Mouse (Mus musculus) heart, postnatal 0 days (tissue): ENCODE data around the gene Bco1. TPM values are rescaled to one million over a fixed set of nuclear protein-coding genes. Genes with fewer than 3 reads are reported as not detected.

ENCODE experiments used
- ATAC-seq: fragments of 200-750 bp; cut with Nextera tagmentation; 2 replicates; pipeline ENCODE4 v1.8.0; 2017; ENCODE audit warnings: low read depth, moderate number of reproducible peaks, moderate library complexity; ENCODE audit not compliant: insufficient read depth
- DNase-seq: peaks from one replicate; pipeline ENCODE4 v3.0.0-alpha.2; 2016; ENCODE audit warnings: low spot score
- H3K27ac ChIP-seq: fragments of 300-500 bp; sonication (generic); 2 replicates; pipeline ENCODE4 v1.5.1; 2014; ENCODE audit warnings: low read depth, mild to moderate bottlenecking
- H3K27me3 ChIP-seq: fragments of 300-500 bp; sonication (generic); 2 replicates; pipeline ENCODE4 v1.6.1; 2014; ENCODE audit warnings: low read length, mixed read lengths; ENCODE audit not compliant: control insufficient read depth, insufficient read depth
- H3K36me3 ChIP-seq: fragments of 300-500 bp; sonication (generic); replicated peaks from 2 replicates; pipeline ENCODE4 v1.6.1; 2014; ENCODE audit warnings: low read length, mixed read lengths; ENCODE audit not compliant: control insufficient read depth, insufficient read depth
- H3K4me1 ChIP-seq: fragments of 300-500 bp; sonication (generic); 2 replicates; pipeline ENCODE4 v1.6.1; 2014; ENCODE audit warnings: antibody characterized with exemption; ENCODE audit not compliant: control insufficient read depth, insufficient read depth
- H3K4me2 ChIP-seq: fragments of 300-500 bp; sonication (generic); 2 replicates; pipeline ENCODE4 v1.6.1; 2014; ENCODE audit warnings: low read depth, mild to moderate bottlenecking, low read length, moderate library complexity
- H3K4me3 ChIP-seq: fragments of 300-500 bp; sonication (generic); 2 replicates; pipeline ENCODE4 v1.5.1; 2014; ENCODE audit warnings: low read depth, low read length
- H3K9ac ChIP-seq: fragments of 300-500 bp; sonication (generic); replicated peaks from 2 replicates; pipeline ENCODE4 v1.6.1; 2014; ENCODE audit warnings: low read depth, low read length, mixed read lengths
- H3K9me3 ChIP-seq: fragments of 300-500 bp; sonication (generic); replicated peaks from 2 replicates; pipeline ENCODE4 v1.6.1; 2016; ENCODE audit warnings: low read length; ENCODE audit not compliant: control insufficient read depth
- CTCF ChIP-seq: IDR thresholded peaks from 2 replicates; pipeline ENCODE4 v1.5.1; 2016; ENCODE audit warnings: antibody characterized with exemption, control low read depth, low read depth
- EP300 ChIP-seq: IDR thresholded peaks from 2 replicates; pipeline ENCODE4 v1.6.1; 2016; ENCODE audit warnings: antibody characterized with exemption, low read depth
- WGBS: fragments of 180-500 bp; shearing (Covaris S2); extraction: QIAGEN DNeasy Blood & Tissue Kit; methylation state at CpG from one replicate; pipeline ENCODE4 v1.1.7; 2014; 5-methylcytosine and 5-hydroxymethylcytosine counted together
- polyA plus RNA-seq: library from polyadenylated mRNA; unstranded; fragments of >200 nt; fragmentation: Nextera tagmentation; extraction: Ambion mirVana; gene quantifications from 2 replicates; pipeline ENCODE4 v1.2.1, GENCODE M21; 2015
- total RNA-seq: library from RNA; depleted of rRNA; stranded (reverse); fragments of >200 nt; gene quantifications from 2 replicates; pipeline ENCODE4 v1.2.3, GENCODE M21; 2014; ENCODE audit warnings: low replicate concordance

Gene Bco1
- total and polyA plus RNA-seq, 2 experiments from 2014 or later: not detected

DNA sequence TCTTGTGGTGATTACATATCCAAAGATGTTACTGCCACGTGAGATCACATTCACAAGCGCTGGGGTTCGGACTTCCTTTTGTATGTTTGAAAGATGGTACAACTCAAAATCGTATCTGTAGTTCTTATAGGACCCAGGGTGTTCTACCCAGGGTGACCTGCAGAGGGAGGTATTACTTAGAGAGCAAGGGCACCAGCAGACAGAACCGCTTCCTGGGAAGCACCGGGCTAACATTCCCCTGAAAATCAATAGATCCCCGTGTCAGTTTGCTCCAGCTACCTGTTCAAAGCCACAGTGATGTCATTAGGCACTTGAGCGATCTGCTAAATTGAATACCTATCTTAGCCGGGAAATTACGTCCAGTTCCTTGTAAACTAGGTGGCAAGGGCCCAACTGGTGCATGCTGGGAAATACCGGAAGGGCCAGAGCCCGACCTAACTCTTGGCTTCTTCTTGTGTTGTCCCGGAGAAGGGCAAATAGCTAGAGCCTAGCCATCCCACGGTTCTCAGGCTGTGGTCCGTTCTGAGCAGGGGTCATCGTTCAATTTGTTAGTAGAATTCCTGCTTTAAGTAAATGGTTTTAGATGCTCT, 14.2 kb downstream of the Bco1 start:
- no peak for TF ChIP-seq EP300
- TF ChIP-seq CTCF: peak; percentile 57
- Histone ChIP-seq H3K27me3 (no peaks in the 10 kb centered on the region), H3K4me3 (no peak overlapping the region), H3K4me2 (peak overlapping the region; percentile 31; the same call in 1 of the 2 replicates), H3K4me1 (no peaks in the 10 kb centered on the region), H3K27ac (no peak overlapping the region), H3K9me3 (no peaks in the 10 kb centered on the region), H3K36me3 (no peaks in the 10 kb centered on the region), H3K9ac (no peak overlapping the region)
- DNase-seq (no peak), ATAC-seq (no peak)
- 52% methylated on average over 16 of the region's 16 CpGs for WGBS

DNA sequence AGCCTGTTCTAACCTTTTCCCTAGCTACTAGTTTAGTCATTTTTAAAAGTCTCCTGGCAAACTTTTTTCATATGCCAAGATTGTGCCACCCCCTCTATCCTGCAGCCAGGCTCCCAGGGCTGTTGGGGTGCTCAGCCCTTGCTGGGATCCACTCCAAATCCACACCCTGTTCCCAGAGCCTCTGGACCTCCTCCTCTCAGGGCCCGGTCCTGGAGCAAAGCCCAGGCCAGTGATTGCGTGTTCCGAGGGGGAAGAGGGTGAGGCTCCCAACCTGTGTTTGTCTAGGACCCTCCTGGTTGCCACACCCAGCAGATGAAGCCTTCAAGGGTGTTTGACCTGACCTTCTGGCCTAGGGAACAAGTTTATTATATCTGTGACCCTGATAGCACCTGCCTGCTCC, 16.0 kb downstream of the Bco1 start:
- Histone ChIP-seq H3K4me3 (no peak overlapping the region), H3K4me1 (peaks cover 9% of the 10 kb centered on the region; the same call in 1 of the 2 replicates), H3K36me3 (no peaks in the 10 kb centered on the region), H3K27ac (no peak overlapping the region), H3K9ac (no peak overlapping the region), H3K9me3 (no peaks in the 10 kb centered on the region), H3K27me3 (no peaks in the 10 kb centered on the region), H3K4me2 (no peak overlapping the region)
- 47% methylated on average over 3 of the region's 3 CpGs for WGBS
- DNase-seq (no peak), ATAC-seq (no peak)
- TF ChIP-seq CTCF: no peak
- no peak for TF ChIP-seq EP300

DNA sequence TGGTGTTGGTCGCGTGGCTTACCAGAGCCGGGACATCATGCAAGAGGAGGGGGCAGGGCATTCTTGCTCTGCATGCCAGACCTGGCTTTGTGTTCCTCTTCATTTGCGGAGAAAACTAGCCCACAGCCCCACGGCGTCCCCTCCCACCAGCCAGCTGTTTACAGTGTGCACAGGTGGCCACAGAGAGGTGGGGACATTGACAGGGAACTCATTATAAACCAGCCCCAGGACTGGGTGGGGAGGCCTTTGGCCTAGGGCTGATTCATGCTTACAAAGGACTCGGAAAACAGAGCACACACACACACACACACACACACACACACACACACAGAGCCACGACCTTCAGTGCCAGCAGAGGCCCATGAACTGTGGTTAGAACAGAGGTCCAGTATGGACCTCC, 16.6 kb downstream of the Bco1 start:
- Histone ChIP-seq H3K4me2 (no peak overlapping the region), H3K4me1 (peaks cover 9% of the 10 kb centered on the region; the same call in 1 of the 2 replicates), H3K4me3 (no peak overlapping the region), H3K36me3 (no peaks in the 10 kb centered on the region), H3K27me3 (no peaks in the 10 kb centered on the region), H3K27ac (no peak overlapping the region), H3K9ac (no peak overlapping the region), H3K9me3 (no peaks in the 10 kb centered on the region)
- WGBS: 59% methylated on average over 8 of the region's 8 CpGs
- DNase-seq: no peak
- ATAC-seq: no peak
- TF ChIP-seq CTCF (no peak), EP300 (no peak)

DNA sequence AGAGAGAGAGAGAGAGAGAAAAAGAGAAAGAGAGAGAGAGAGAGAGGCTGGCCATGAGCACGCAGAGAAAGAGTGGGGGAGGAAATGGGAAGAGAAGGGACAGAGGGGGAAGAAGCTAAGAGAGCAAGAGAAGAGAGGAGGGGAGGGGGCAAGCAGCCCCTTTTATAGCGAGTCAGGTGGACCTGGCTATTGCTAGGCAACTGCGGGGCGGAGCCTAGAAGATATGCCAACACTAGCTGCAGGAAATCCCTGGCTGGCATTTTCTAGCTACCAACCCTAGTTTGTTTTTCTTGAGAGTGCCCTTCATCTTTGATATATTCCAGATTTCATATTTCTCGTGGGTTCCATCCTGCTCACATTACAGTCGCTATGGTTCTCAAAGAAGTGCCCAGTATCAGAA, 19.4 kb downstream of the Bco1 start:
- ATAC-seq (no peak), DNase-seq (no peak)
- H3K9me3 ChIP-seq: no peaks in the 10 kb centered on the region
- H3K4me3 ChIP-seq: no peak overlapping the region
- no peak overlapping the region for H3K4me2 ChIP-seq
- H3K36me3 ChIP-seq: no peaks in the 10 kb centered on the region
- H3K4me1 ChIP-seq: peaks cover 9% of the 10 kb centered on the region; the same call in 1 of the 2 replicates
- H3K27ac ChIP-seq: no peak overlapping the region
- H3K9ac ChIP-seq: no peak overlapping the region
- TF ChIP-seq CTCF (no peak), EP300 (no peak)
- WGBS: 47% methylated on average over 6 of the region's 6 CpGs
- H3K27me3 ChIP-seq: no peaks in the 10 kb centered on the region

DNA sequence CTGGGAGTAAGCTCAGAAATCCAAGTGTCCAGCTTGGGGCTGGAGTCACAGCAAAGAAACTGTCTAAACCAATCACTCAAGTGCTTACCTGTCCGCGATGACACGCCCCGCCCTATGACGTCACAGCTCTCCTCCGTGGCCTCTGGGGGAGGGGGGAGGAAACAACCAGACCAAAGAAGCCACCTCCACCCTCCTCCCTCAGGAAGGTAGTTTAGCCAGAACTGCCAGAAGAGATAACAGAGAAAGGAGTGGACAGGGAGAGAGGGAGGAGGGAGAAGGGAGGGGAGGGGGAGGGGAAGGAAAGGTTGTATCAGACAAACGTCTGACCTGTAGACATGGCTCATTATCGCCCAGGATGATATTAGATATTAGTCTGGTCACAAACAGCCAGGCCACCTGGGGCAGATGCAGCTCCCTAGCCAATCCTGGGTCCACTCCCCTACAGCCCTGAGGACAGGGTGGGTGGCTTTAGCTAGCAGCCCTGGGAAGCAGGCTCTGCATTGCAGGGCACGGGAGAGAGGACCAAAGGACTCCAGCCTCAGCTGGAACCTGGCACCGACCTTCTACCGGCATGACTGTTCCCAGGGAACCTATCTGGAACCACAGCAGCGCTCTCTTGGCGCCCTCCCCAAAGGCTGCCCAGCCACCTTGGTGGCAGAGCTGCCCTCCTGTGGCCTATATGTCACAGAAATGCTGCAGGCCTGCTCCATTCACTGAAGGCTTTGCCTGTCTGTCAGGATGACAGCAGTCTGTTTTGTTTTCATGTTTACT, 20.2 kb downstream of the Bco1 start:
- Histone ChIP-seq H3K9me3 (no peaks in the 10 kb centered on the region), H3K4me3 (no peak overlapping the region), H3K9ac (no peak overlapping the region), H3K4me1 (peaks cover 9% of the 10 kb centered on the region; the same call in 1 of the 2 replicates), H3K36me3 (no peaks in the 10 kb centered on the region), H3K4me2 (0 out of 2 replicates have a peak overlapping the region, but pooled peaks have one; percentile 11), H3K27ac (no peak overlapping the region), H3K27me3 (no peaks in the 10 kb centered on the region)
- DNase-seq (no peak), ATAC-seq (0 out of 2 replicates have a peak, but pooled peaks have one; percentile 20)
- WGBS: 11% methylated on average over 13 of the region's 13 CpGs
- TF ChIP-seq EP300 (no peak), CTCF (peak; percentile 44)
